Mouse (Mus musculus): ENCODE data around the gene Atf6. TPM values are rescaled to one million over a fixed set of nuclear protein-coding genes. Genes with fewer than 3 reads are reported as not detected.

Gene Atf6
- total and polyA plus RNA-seq, 3 experiments = 11.7 to 16.4 TPM; not detected in 1

- TF ChIP-seq USF1 (IDR thresholded peaks at IDR 0.05; ENCODE audit: low read depth, low read length) (no peak), SIN3A (IDR thresholded peaks at IDR 0.05; ENCODE audit: low read length) (no peak), CHD1 (IDR thresholded peaks at IDR 0.05; ENCODE audit: low read depth, low read length) (no peak), RAD21 (IDR thresholded peaks at IDR 0.05; ENCODE audit: low read depth, low read length) (no peak)
These were observed 40.1 kb upstream of the Atf6 start (continued) for GRCm38 (mm10) chr1:170907456-170908191.

- H3K4me1 ChIP-seq (ENCODE audit: control insufficient read depth in 1 of 2, insufficient read depth in 2 of 2, low read length in 2 of 2) = no peaks in the 10 kb centered on the region
- H3K36me3 ChIP-seq (ENCODE audit: control insufficient read depth in 1 of 2, insufficient read depth in 2 of 2, low read length in 2 of 2) = no peaks in the 10 kb centered on the region
- H3K79me2 ChIP-seq (ENCODE audit: control insufficient read depth, insufficient read depth, low read length, poor library complexity) = no peaks in the 10 kb centered on the region
- TF ChIP-seq MYC (IDR thresholded peaks at IDR 0.05; ENCODE audit: low read depth, low read length) (no peak), NRF1 (IDR thresholded peaks at IDR 0.05; ENCODE audit: insufficient read depth, low read depth, low read length, poor library complexity, severe bottlenecking) (no peak), GABPA (IDR thresholded peaks at IDR 0.05; ENCODE audit: low read depth, low read length) (no peak), MAFK (IDR thresholded peaks at IDR 0.05; ENCODE audit: borderline replicate concordance, low read depth, low read length) (no peak), MAX (IDR thresholded peaks at IDR 0.05; ENCODE audit: low read length) (no peak), CHD1 (IDR thresholded peaks at IDR 0.05; ENCODE audit: low read depth, low read length) (no peak), ZKSCAN1 (IDR thresholded peaks at IDR 0.05; ENCODE audit: low read depth, low read length) (no peak)
- no peak for DNase-seq (ENCODE audit: low read depth, low spot score)
- H3K27me3 ChIP-seq (ENCODE audit: control insufficient read depth in 1 of 2, insufficient read depth in 2 of 2, low read length in 2 of 2) = peaks cover 0 to 2% of the 10 kb centered on the region in 2 experiments; a peak in 1 of 4 replicates
- H3K9ac ChIP-seq (ENCODE audit: control insufficient read depth, low read depth, low read length, poor library complexity, severe bottlenecking) = no peak overlapping the region
- H3K9me3 ChIP-seq (replicated peaks; ENCODE audit: insufficient read depth, low read length) = no peaks in the 10 kb centered on the region
- no peak overlapping the region for H3K27ac ChIP-seq (ENCODE audit: control insufficient read depth, low read depth, low read length)
- H3K4me3 ChIP-seq (ENCODE audit: control insufficient read depth in 1 of 2, insufficient read depth in 1 of 2, low read depth in 2 of 2, low read length in 2 of 2) = no peak overlapping the region
These were observed 39.5 kb upstream of the Atf6 start for GRCm38 (mm10) chr1:170907111-170907455.

GRCm38 (mm10) chr1:170903485-170903884 lies 35.9 kb upstream of the Atf6 start:
- Histone ChIP-seq H3K27ac (ENCODE audit: control insufficient read depth, low read depth, low read length) (no peak overlapping the region), H3K4me1 (ENCODE audit: control insufficient read depth in 1 of 2, insufficient read depth in 2 of 2, low read length in 2 of 2) (peaks cover 3 to 4% of the 10 kb centered on the region in 2 experiments; a peak in 2 of 4 replicates)

More at GRCm38 (mm10) chr1:170903485-170903884, 35.9 kb upstream of the Atf6 start:
- Histone ChIP-seq H3K27me3 (ENCODE audit: control insufficient read depth in 1 of 2, insufficient read depth in 2 of 2, low read length in 2 of 2) (peaks cover 0 to 2% of the 10 kb centered on the region in 2 experiments; a peak in 1 of 4 replicates), H3K9me3 (replicated peaks; ENCODE audit: insufficient read depth, low read length) (no peaks in the 10 kb centered on the region), H3K4me3 (ENCODE audit: control insufficient read depth in 1 of 2, insufficient read depth in 1 of 2, low read depth in 2 of 2, low read length in 2 of 2) (no peak overlapping the region), H3K9ac (ENCODE audit: control insufficient read depth, low read depth, low read length, poor library complexity, severe bottlenecking) (no peak overlapping the region), H3K79me2 (ENCODE audit: control insufficient read depth, insufficient read depth, low read length, poor library complexity) (no peaks in the 10 kb centered on the region), H3K36me3 (ENCODE audit: control insufficient read depth in 1 of 2, insufficient read depth in 2 of 2, low read length in 2 of 2) (no peaks in the 10 kb centered on the region; a peak in 1 of 4 replicates)
- DNase-seq (ENCODE audit: low read depth, low spot score) = no peak
- TF ChIP-seq RAD21 (IDR thresholded peaks at IDR 0.05; ENCODE audit: low read depth, low read length) (no peak), NELFE (IDR thresholded peaks at IDR 0.05; ENCODE audit: low read depth, low read length) (no peak), MAX (IDR thresholded peaks at IDR 0.05; ENCODE audit: low read length) (no peak), GATA1 (IDR thresholded peaks at IDR 0.05; ENCODE audit: low read depth, low read length) (no peak), POLR2A (IDR thresholded peaks at IDR 0.05; ENCODE audit: control insufficient read depth in 1 of 2, insufficient read depth in 1 of 2, low read depth in 1 of 2, low read length in 2 of 2, poor library complexity in 1 of 2) (no peak), EP300 (IDR thresholded peaks at IDR 0.05; ENCODE audit: low read depth in 1 of 2, low read length in 2 of 2) (no peak), ELF1 (IDR thresholded peaks at IDR 0.05; ENCODE audit: low read depth, low read length) (no peak), MAZ (IDR thresholded peaks at IDR 0.05; ENCODE audit: low read depth, low read length) (no peak), KAT2A (conservative IDR thresholded peaks at IDR 0.05; ENCODE audit: low read depth, low read length) (no peak), SMC3 (IDR thresholded peaks at IDR 0.05; ENCODE audit: low read depth, low read length) (no peak), MAFK (IDR thresholded peaks at IDR 0.05; ENCODE audit: borderline replicate concordance, low read depth, low read length) (no peak), ZMIZ1 (IDR thresholded peaks at IDR 0.05; ENCODE audit: low read depth, low read length) (no peak), ZNF384 (IDR thresholded peaks at IDR 0.05; ENCODE audit: low read depth, low read length) (no peak), TBP (IDR thresholded peaks at IDR 0.05; ENCODE audit: low read depth, low read length) (no peak), ZC3H11A (IDR thresholded peaks at IDR 0.05; ENCODE audit: low read depth, low read length) (no peak), BHLHE40 (IDR thresholded peaks at IDR 0.05; ENCODE audit: borderline replicate concordance, low read depth, low read length) (no peak), POLR2AphosphoS2 (IDR thresholded peaks at IDR 0.05; ENCODE audit: low read length) (no peak), UBTF (IDR thresholded peaks at IDR 0.05; ENCODE audit: borderline replicate concordance, insufficient read depth, low read depth, low read length) (no peak), RCOR1 (IDR thresholded peaks at IDR 0.05; ENCODE audit: low read depth, low read length) (no peak)

All from MEL (cell line).